Mouse (Mus musculus): Measurements from ENCODE around the gene Slc35b1. TPM values are rescaled to one million over a fixed set of nuclear protein-coding genes. Genes with fewer than 3 reads are reported as not detected.
A peak's percentile ranks its signal among the peaks of the same experiment; 100 is the strongest.

Gene Slc35b1
- polyA plus RNA-seq, 1 experiment from 2014 or later = 108 TPM

GRCm38 (mm10) chr11:95414536-95415161 lies 30.2 kb downstream of the Slc35b1 start:
- WGBS = under 1% methylated on average over 28 of the region's 28 CpGs
- H3K9me3 ChIP-seq (ENCODE audit: control insufficient read depth, low read length) = no peaks in the 10 kb centered on the region
- peaks cover 19% of the 10 kb centered on the region for H3K4me1 ChIP-seq (ENCODE audit: control insufficient read depth, insufficient read depth, low read length)
- H3K4me2 ChIP-seq (ENCODE audit: low read depth, low read length) = peak overlapping the region; percentile 82
- H3K27me3 ChIP-seq (replicated peaks; ENCODE audit: control insufficient read depth, insufficient read depth, low read length) = no peaks in the 10 kb centered on the region
- peak; percentile 98 for DNase-seq (ENCODE audit: low spot score)
- H3K27ac ChIP-seq (replicated peaks; ENCODE audit: low read depth, low read length) = peak overlapping the region; percentile 97
- H3K9ac ChIP-seq (ENCODE audit: low read depth, low read length) = peak overlapping the region; percentile 80
- H3K36me3 ChIP-seq (ENCODE audit: control insufficient read depth, insufficient read depth, low read length) = no peaks in the 10 kb centered on the region
- ATAC-seq (ENCODE audit: low read depth) = peak; percentile 92
- peak overlapping the region; percentile 75 for H3K4me3 ChIP-seq (ENCODE audit: low read depth, low read length)

- H3K9ac ChIP-seq (ENCODE audit: low read depth, low read length) = no peak overlapping the region
- no peak overlapping the region for H3K27ac ChIP-seq (replicated peaks; ENCODE audit: low read depth, low read length)
- no peaks in the 10 kb centered on the region for H3K9me3 ChIP-seq (ENCODE audit: control insufficient read depth, low read length)
- peak overlapping the region; percentile 82 for H3K4me2 ChIP-seq (ENCODE audit: low read depth, low read length)
- H3K36me3 ChIP-seq (ENCODE audit: control insufficient read depth, insufficient read depth, low read length) = no peaks in the 10 kb centered on the region
- ATAC-seq (ENCODE audit: low read depth) (no peak), DNase-seq (ENCODE audit: low spot score) (no peak)
- 0 out of 2 replicates have a peak overlapping the region, but pooled peaks have one; percentile 75 for H3K4me3 ChIP-seq (ENCODE audit: low read depth, low read length)
- H3K27me3 ChIP-seq (replicated peaks; ENCODE audit: control insufficient read depth, insufficient read depth, low read length) = no peaks in the 10 kb centered on the region
- H3K4me1 ChIP-seq (ENCODE audit: control insufficient read depth, insufficient read depth, low read length) = peaks cover 19% of the 10 kb centered on the region
Observed at GRCm38 (mm10) chr11:95415931-95416330, 31.4 kb downstream of the Slc35b1 start.

- Histone ChIP-seq H3K4me3 (ENCODE audit: low read depth, low read length) (no peak overlapping the region), H3K9me3 (ENCODE audit: control insufficient read depth, low read length) (no peaks in the 10 kb centered on the region), H3K36me3 (ENCODE audit: control insufficient read depth, insufficient read depth, low read length) (no peaks in the 10 kb centered on the region), H3K4me1 (ENCODE audit: control insufficient read depth, insufficient read depth, low read length) (peaks cover 14% of the 10 kb centered on the region), H3K4me2 (ENCODE audit: low read depth, low read length) (no peak overlapping the region), H3K9ac (ENCODE audit: low read depth, low read length) (no peak overlapping the region), H3K27me3 (replicated peaks; ENCODE audit: control insufficient read depth, insufficient read depth, low read length) (no peaks in the 10 kb centered on the region), H3K27ac (replicated peaks; ENCODE audit: low read depth, low read length) (no peak overlapping the region)
- DNase-seq (ENCODE audit: low spot score) (no peak), ATAC-seq (ENCODE audit: low read depth) (no peak)
- 90% methylated on average over 5 of the region's 5 CpGs for WGBS
Observed at GRCm38 (mm10) chr11:95417341-95417740, 32.8 kb downstream of the Slc35b1 start.

DNA sequence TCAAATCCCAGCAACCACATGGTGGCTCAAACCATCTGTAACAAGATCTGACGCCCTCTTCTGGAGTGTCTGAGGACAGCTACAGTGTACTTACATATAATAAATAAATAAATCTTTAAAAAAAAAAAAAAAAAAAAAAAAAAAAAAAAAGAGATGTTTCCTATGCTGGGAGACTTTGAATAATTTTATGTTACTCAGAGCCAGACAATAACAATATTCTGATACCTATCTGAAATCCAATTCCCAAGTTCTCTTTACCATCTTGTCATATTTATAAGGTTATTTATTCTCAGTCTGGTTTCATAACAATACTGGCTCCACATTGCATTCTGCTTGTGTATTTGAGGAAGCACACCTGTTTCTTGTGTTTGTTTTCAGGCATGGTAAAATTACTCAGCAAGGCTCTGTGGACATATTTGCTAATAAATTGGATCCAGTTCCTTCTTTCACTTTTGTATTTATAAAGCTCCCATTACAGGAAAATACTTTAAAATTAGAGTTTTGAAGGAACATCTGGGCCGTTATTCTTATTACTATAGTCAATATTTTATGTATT lies 36.5 kb downstream of the Slc35b1 start:
- H3K27me3 ChIP-seq (replicated peaks; ENCODE audit: control insufficient read depth, insufficient read depth, low read length) = no peaks in the 10 kb centered on the region
- ATAC-seq (ENCODE audit: low read depth) = no peak
- peaks cover 4% of the 10 kb centered on the region for H3K4me1 ChIP-seq (ENCODE audit: control insufficient read depth, insufficient read depth, low read length)
- H3K9me3 ChIP-seq (ENCODE audit: control insufficient read depth, low read length) = no peaks in the 10 kb centered on the region
- no peak overlapping the region for H3K9ac ChIP-seq (ENCODE audit: low read depth, low read length)
- H3K4me2 ChIP-seq (ENCODE audit: low read depth, low read length) = no peak overlapping the region
- WGBS = 68% methylated on average over 2 of the region's 2 CpGs
- H3K27ac ChIP-seq (replicated peaks; ENCODE audit: low read depth, low read length) = no peak overlapping the region
- no peaks in the 10 kb centered on the region for H3K36me3 ChIP-seq (ENCODE audit: control insufficient read depth, insufficient read depth, low read length)
- H3K4me3 ChIP-seq (ENCODE audit: low read depth, low read length) = no peak overlapping the region
- DNase-seq (ENCODE audit: low spot score) = no peak

GRCm38 (mm10) chr11:95423505-95423904 lies 39.0 kb downstream of the Slc35b1 start:
- ATAC-seq (ENCODE audit: low read depth) (no peak), DNase-seq (ENCODE audit: low spot score) (no peak)
- Histone ChIP-seq H3K36me3 (ENCODE audit: control insufficient read depth, insufficient read depth, low read length) (no peaks in the 10 kb centered on the region), H3K27ac (replicated peaks; ENCODE audit: low read depth, low read length) (0 out of 2 replicates have a peak overlapping the region, but pooled peaks have one; percentile 10), H3K4me3 (ENCODE audit: low read depth, low read length) (no peak overlapping the region), H3K4me2 (ENCODE audit: low read depth, low read length) (no peak overlapping the region), H3K9ac (ENCODE audit: low read depth, low read length) (no peak overlapping the region), H3K4me1 (ENCODE audit: control insufficient read depth, insufficient read depth, low read length) (no peaks in the 10 kb centered on the region), H3K27me3 (replicated peaks; ENCODE audit: control insufficient read depth, insufficient read depth, low read length) (no peaks in the 10 kb centered on the region), H3K9me3 (ENCODE audit: control insufficient read depth, low read length) (no peaks in the 10 kb centered on the region)
- WGBS = 83% methylated on average over 3 of the region's 3 CpGs

DNA sequence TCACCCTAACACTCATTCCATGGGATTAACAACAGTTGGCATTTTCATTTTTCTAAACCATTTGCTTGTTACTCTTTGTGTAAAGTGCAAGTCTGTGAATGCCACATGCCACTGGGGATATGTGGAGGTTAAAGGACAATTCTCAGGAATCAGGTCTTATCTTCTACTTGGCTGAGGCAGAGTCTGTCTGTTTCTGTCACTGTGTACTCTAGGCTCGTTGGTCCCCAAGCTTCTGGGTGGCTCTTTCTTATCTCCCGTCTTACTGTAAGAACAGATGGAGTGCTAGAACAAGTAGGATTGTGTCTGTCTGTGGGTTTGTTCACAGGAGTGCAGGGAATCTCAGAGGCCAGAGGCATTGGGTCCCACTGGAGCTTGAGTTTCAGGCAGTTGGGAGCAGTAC lies 46.9 kb downstream of the Slc35b1 start:
- Histone ChIP-seq H3K27me3 (replicated peaks; ENCODE audit: control insufficient read depth, insufficient read depth, low read length) (no peaks in the 10 kb centered on the region), H3K9me3 (ENCODE audit: control insufficient read depth, low read length) (no peaks in the 10 kb centered on the region), H3K36me3 (ENCODE audit: control insufficient read depth, insufficient read depth, low read length) (no peaks in the 10 kb centered on the region; the same call in 1 of the 2 replicates), H3K4me2 (ENCODE audit: low read depth, low read length) (no peak overlapping the region), H3K4me1 (ENCODE audit: control insufficient read depth, insufficient read depth, low read length) (no peaks in the 10 kb centered on the region), H3K9ac (ENCODE audit: low read depth, low read length) (no peak overlapping the region), H3K27ac (replicated peaks; ENCODE audit: low read depth, low read length) (no peak overlapping the region), H3K4me3 (ENCODE audit: low read depth, low read length) (no peak overlapping the region)
- DNase-seq (ENCODE audit: low spot score) (no peak), ATAC-seq (ENCODE audit: low read depth) (no peak)
- 85% methylated on average over 2 of the region's 2 CpGs for WGBS

GRCm38 (mm10) chr11:95432194-95432593 lies 47.7 kb downstream of the Slc35b1 start:
- Histone ChIP-seq H3K27me3 (replicated peaks; ENCODE audit: control insufficient read depth, insufficient read depth, low read length) (no peaks in the 10 kb centered on the region), H3K9me3 (ENCODE audit: control insufficient read depth, low read length) (no peaks in the 10 kb centered on the region), H3K4me3 (ENCODE audit: low read depth, low read length) (no peak overlapping the region), H3K27ac (replicated peaks; ENCODE audit: low read depth, low read length) (no peak overlapping the region), H3K9ac (ENCODE audit: low read depth, low read length) (no peak overlapping the region), H3K4me2 (ENCODE audit: low read depth, low read length) (no peak overlapping the region), H3K36me3 (ENCODE audit: control insufficient read depth, insufficient read depth, low read length) (no peaks in the 10 kb centered on the region; the same call in 1 of the 2 replicates), H3K4me1 (ENCODE audit: control insufficient read depth, insufficient read depth, low read length) (no peaks in the 10 kb centered on the region)
- DNase-seq (ENCODE audit: low spot score) (no peak), ATAC-seq (ENCODE audit: low read depth) (no peak)
- 83% methylated on average over 2 of the region's 2 CpGs for WGBS

Measured in embryonic facial prominence, embryonic 14.5 days (tissue).